Mouse (Mus musculus): ENCODE measurements around the gene Mgll. TPM values are rescaled to one million over a fixed set of nuclear protein-coding genes. Genes with fewer than 3 reads are reported as not detected.

The Mgll gene
- polyA plus RNA-seq, 1 experiment from 2014 or later: 94.2 TPM

GRCm38 (mm10) chr6:88779755-88780154 lies 55.5 kb downstream of the Mgll start:
- ATAC-seq (replicated peaks; ENCODE audit: low FRiP score, low TSS enrichment, low read depth) (no peak), DNase-seq (ENCODE audit: low spot score) (no peak)
- Histone ChIP-seq H3K9ac (ENCODE audit: low read length) (no peak overlapping the region), H3K36me3 (ENCODE audit: control insufficient read depth, insufficient read depth, low read length) (no peaks in the 10 kb centered on the region), H3K4me1 (replicated peaks; ENCODE audit: control insufficient read depth, insufficient read depth, low read length) (peaks cover 36% of the 10 kb centered on the region), H3K4me3 (ENCODE audit: low read depth, low read length) (no peak overlapping the region), H3K27me3 (replicated peaks; ENCODE audit: control insufficient read depth, insufficient read depth, low read length) (no peaks in the 10 kb centered on the region), H3K4me2 (ENCODE audit: low read length) (no peak overlapping the region), H3K9me3 (ENCODE audit: control insufficient read depth, low read length) (no peaks in the 10 kb centered on the region), H3K27ac (ENCODE audit: low read depth) (no peak overlapping the region)
- 70% methylated on average over 5 of the region's 5 CpGs for WGBS

DNA sequence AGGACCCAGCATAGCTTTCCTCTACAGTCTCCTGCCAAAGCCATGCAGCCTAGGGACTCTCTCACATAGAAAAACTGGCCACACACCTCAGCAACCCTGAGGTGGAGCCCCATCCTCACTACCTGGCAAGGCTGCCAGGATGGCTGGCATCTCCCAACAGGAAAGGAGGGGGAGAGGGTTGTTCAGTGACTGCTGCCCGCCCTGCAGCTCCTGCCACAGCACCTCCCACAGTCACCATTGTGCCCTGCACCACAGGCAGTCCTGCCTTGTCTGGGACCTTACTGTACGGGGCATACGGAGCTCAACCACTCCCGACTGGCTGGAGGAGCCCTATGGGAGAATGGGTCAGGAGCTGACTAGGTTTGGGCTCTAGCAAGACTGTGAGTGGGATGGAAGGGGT lies 57.7 kb downstream of the Mgll start:
- Histone ChIP-seq H3K36me3 (ENCODE audit: control insufficient read depth, insufficient read depth, low read length) (no peaks in the 10 kb centered on the region), H3K9ac (ENCODE audit: low read length) (no peak overlapping the region), H3K27ac (ENCODE audit: low read depth) (no peak overlapping the region), H3K27me3 (replicated peaks; ENCODE audit: control insufficient read depth, insufficient read depth, low read length) (no peaks in the 10 kb centered on the region), H3K4me1 (replicated peaks; ENCODE audit: control insufficient read depth, insufficient read depth, low read length) (peaks cover 40% of the 10 kb centered on the region), H3K4me3 (ENCODE audit: low read depth, low read length) (no peak overlapping the region), H3K9me3 (ENCODE audit: control insufficient read depth, low read length) (no peaks in the 10 kb centered on the region), H3K4me2 (ENCODE audit: low read length) (no peak overlapping the region)
- ATAC-seq (replicated peaks; ENCODE audit: low FRiP score, low TSS enrichment, low read depth): no peak
- no peak for DNase-seq (ENCODE audit: low spot score)
- 72% methylated on average over 4 of the region's 4 CpGs for WGBS

- peak; percentile 45; the same call in 1 of the 2 replicates for ATAC-seq (replicated peaks; ENCODE audit: low FRiP score, low TSS enrichment, low read depth)
- 38% methylated on average over 4 of the region's 4 CpGs for WGBS
Observed at GRCm38 (mm10) chr6:88782981-88783397, 58.8 kb downstream of the Mgll start.

GRCm38 (mm10) chr6:88784691-88785173 lies 60.5 kb downstream of the Mgll start:
- WGBS: 44% methylated on average over 7 of the region's 7 CpGs
- ATAC-seq (replicated peaks; ENCODE audit: low FRiP score, low TSS enrichment, low read depth): no peak
- no peak for DNase-seq (ENCODE audit: low spot score)

More at GRCm38 (mm10) chr6:88782981-88783397, 58.8 kb downstream of the Mgll start:
- Histone ChIP-seq H3K9me3 (ENCODE audit: control insufficient read depth, low read length) (no peaks in the 10 kb centered on the region), H3K4me2 (ENCODE audit: low read length) (no peak overlapping the region), H3K27ac (ENCODE audit: low read depth) (no peak overlapping the region), H3K4me1 (replicated peaks; ENCODE audit: control insufficient read depth, insufficient read depth, low read length) (peaks cover 41% of the 10 kb centered on the region), H3K9ac (ENCODE audit: low read length) (no peak overlapping the region), H3K4me3 (ENCODE audit: low read depth, low read length) (no peak overlapping the region), H3K36me3 (ENCODE audit: control insufficient read depth, insufficient read depth, low read length) (no peaks in the 10 kb centered on the region), H3K27me3 (replicated peaks; ENCODE audit: control insufficient read depth, insufficient read depth, low read length) (no peaks in the 10 kb centered on the region)
- no peak for DNase-seq (ENCODE audit: low spot score)

DNA sequence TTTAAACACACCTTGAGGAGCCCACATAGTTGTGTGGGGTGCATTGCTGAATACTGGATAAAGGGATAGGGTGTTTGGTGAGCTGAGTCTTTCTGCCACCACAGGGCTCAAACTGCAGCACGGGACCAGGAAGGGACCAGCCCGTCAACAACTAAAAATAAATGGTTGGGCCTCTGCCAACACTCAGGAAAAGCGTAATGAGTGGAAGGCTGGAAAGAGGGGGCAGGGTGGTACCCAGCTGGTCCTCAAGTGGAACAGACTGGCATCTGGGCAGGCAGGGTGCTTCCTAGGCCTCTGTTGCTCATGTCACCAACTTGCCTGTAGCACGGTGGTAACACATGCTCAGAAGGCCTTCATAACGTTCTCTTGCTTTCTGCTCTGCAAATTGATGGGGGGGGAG lies 61.1 kb downstream of the Mgll start:
- Histone ChIP-seq H3K9me3 (ENCODE audit: control insufficient read depth, low read length) (no peaks in the 10 kb centered on the region), H3K4me1 (replicated peaks; ENCODE audit: control insufficient read depth, insufficient read depth, low read length) (peaks cover 51% of the 10 kb centered on the region), H3K9ac (ENCODE audit: low read length) (no peak overlapping the region), H3K36me3 (ENCODE audit: control insufficient read depth, insufficient read depth, low read length) (no peaks in the 10 kb centered on the region), H3K4me3 (ENCODE audit: low read depth, low read length) (no peak overlapping the region), H3K27me3 (replicated peaks; ENCODE audit: control insufficient read depth, insufficient read depth, low read length) (no peaks in the 10 kb centered on the region), H3K4me2 (ENCODE audit: low read length) (no peak overlapping the region), H3K27ac (ENCODE audit: low read depth) (peak overlapping the region; percentile 93; the same call in 1 of the 2 replicates)
- ATAC-seq (replicated peaks; ENCODE audit: low FRiP score, low TSS enrichment, low read depth) (no peak), DNase-seq (ENCODE audit: low spot score) (no peak)
- WGBS: 54% methylated on average over 5 of the region's 5 CpGs

More at GRCm38 (mm10) chr6:88784691-88785173, 60.5 kb downstream of the Mgll start:
- no peak overlapping the region for H3K4me3 ChIP-seq (ENCODE audit: low read depth, low read length)
- no peak overlapping the region for H3K4me2 ChIP-seq (ENCODE audit: low read length)
- H3K36me3 ChIP-seq (ENCODE audit: control insufficient read depth, insufficient read depth, low read length): no peaks in the 10 kb centered on the region
- no peak overlapping the region for H3K9ac ChIP-seq (ENCODE audit: low read length)
- peak overlapping the region; percentile 93; the same call in 1 of the 2 replicates for H3K27ac ChIP-seq (ENCODE audit: low read depth)
- no peaks in the 10 kb centered on the region for H3K27me3 ChIP-seq (replicated peaks; ENCODE audit: control insufficient read depth, insufficient read depth, low read length)
- H3K9me3 ChIP-seq (ENCODE audit: control insufficient read depth, low read length): no peaks in the 10 kb centered on the region
- H3K4me1 ChIP-seq (replicated peaks; ENCODE audit: control insufficient read depth, insufficient read depth, low read length): peaks cover 50% of the 10 kb centered on the region

GRCm38 (mm10) chr6:88785781-88786542 lies 61.8 kb downstream of the Mgll start:
- no peaks in the 10 kb centered on the region for H3K27me3 ChIP-seq (replicated peaks; ENCODE audit: control insufficient read depth, insufficient read depth, low read length)
- H3K4me3 ChIP-seq (ENCODE audit: low read depth, low read length): no peak overlapping the region
- H3K4me1 ChIP-seq (replicated peaks; ENCODE audit: control insufficient read depth, insufficient read depth, low read length): peaks cover 51% of the 10 kb centered on the region
- DNase-seq (ENCODE audit: low spot score) (no peak), ATAC-seq (replicated peaks; ENCODE audit: low FRiP score, low TSS enrichment, low read depth) (no peak)
- H3K9me3 ChIP-seq (ENCODE audit: control insufficient read depth, low read length): no peaks in the 10 kb centered on the region
- H3K9ac ChIP-seq (ENCODE audit: low read length): no peak overlapping the region
- peak overlapping the region; percentile 93 for H3K27ac ChIP-seq (ENCODE audit: low read depth)
- 78% methylated on average over 10 of the region's 10 CpGs for WGBS
- no peaks in the 10 kb centered on the region for H3K36me3 ChIP-seq (ENCODE audit: control insufficient read depth, insufficient read depth, low read length)
- no peak overlapping the region for H3K4me2 ChIP-seq (ENCODE audit: low read length)

DNA sequence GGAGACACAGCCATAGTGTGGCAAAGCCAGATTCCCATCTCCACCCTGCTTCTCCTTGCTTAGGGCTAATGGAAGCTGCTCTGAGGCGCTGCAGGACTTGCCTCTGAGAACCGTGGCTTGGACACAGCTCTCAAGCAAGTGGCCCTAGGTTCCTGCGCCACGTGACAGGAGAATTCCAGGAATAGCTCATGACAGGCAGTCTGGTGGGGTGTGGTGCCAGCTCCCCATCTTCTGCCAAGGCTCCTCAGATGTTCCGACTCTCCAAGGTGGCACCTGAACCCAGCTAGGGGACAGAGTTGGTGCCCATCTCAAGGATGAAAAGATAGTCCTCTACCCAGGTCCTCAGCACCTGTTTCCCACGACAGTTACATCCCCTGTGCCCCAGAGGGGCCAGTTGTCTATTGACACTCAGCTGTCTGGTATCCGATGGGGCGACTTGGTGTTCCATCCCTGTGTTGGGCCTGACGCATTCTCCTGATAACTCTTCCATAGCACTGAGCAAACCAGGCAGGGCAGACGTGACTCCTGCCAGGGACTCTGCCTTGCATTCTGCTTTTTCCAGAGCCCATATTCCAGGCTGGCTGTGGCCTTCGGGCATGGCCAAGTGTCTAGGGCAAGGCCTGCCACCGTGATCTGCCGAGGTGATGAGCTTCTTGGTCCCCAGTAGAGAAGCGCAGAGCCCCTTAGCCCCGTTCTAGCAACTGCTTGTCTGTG lies 62.7 kb downstream of the Mgll start:
- no peak overlapping the region for H3K4me3 ChIP-seq (ENCODE audit: low read depth, low read length)
- no peaks in the 10 kb centered on the region for H3K9me3 ChIP-seq (ENCODE audit: control insufficient read depth, low read length)
- no peaks in the 10 kb centered on the region for H3K36me3 ChIP-seq (ENCODE audit: control insufficient read depth, insufficient read depth, low read length)
- ATAC-seq (replicated peaks; ENCODE audit: low FRiP score, low TSS enrichment, low read depth) (no peak), DNase-seq (ENCODE audit: low spot score) (no peak)
- WGBS: 59% methylated on average over 15 of the region's 15 CpGs
- 0 out of 2 replicates have a peak overlapping the region, but pooled peaks have one; percentile 9 for H3K4me2 ChIP-seq (ENCODE audit: low read length)
- H3K4me1 ChIP-seq (replicated peaks; ENCODE audit: control insufficient read depth, insufficient read depth, low read length): peaks cover 52% of the 10 kb centered on the region
- H3K27ac ChIP-seq (ENCODE audit: low read depth): peak overlapping the region; percentile 93
- no peaks in the 10 kb centered on the region for H3K27me3 ChIP-seq (replicated peaks; ENCODE audit: control insufficient read depth, insufficient read depth, low read length)
- H3K9ac ChIP-seq (ENCODE audit: low read length): no peak overlapping the region

- Histone ChIP-seq H3K9me3 (ENCODE audit: control insufficient read depth, low read length) (no peaks in the 10 kb centered on the region), H3K4me3 (ENCODE audit: low read depth, low read length) (no peak overlapping the region), H3K27ac (ENCODE audit: low read depth) (peak overlapping the region; percentile 93), H3K9ac (ENCODE audit: low read length) (no peak overlapping the region), H3K4me1 (replicated peaks; ENCODE audit: control insufficient read depth, insufficient read depth, low read length) (peaks cover 58% of the 10 kb centered on the region), H3K27me3 (replicated peaks; ENCODE audit: control insufficient read depth, insufficient read depth, low read length) (no peaks in the 10 kb centered on the region), H3K36me3 (ENCODE audit: control insufficient read depth, insufficient read depth, low read length) (no peaks in the 10 kb centered on the region), H3K4me2 (ENCODE audit: low read length) (no peak overlapping the region)
- peak; percentile 59 for DNase-seq (ENCODE audit: low spot score)
- ATAC-seq (replicated peaks; ENCODE audit: low FRiP score, low TSS enrichment, low read depth): peak; percentile 19; the same call in 1 of the 2 replicates
- 35% methylated on average over 14 of the region's 14 CpGs for WGBS
Observed at GRCm38 (mm10) chr6:88787496-88787895, 63.3 kb downstream of the Mgll start.

All from intestine, embryonic 14.5 days (tissue).